In genomic region chr9:102423465-102423918, GRCm38 (mm10) we compare ENCODE assay signal across 8 mouse cellular contexts.
A peak's percentile ranks its signal among the peaks of the same experiment; 100 is the strongest.
DNase-seq lines count a peak whose midpoint lies in the region; ATAC-seq and TF ChIP-seq lines count a peak whose summit lies in the region.

No protein-coding gene starts in this region.

- intact Hi-C loops in left cerebral cortex, adult 2 months (cut with DNase I), result no loop called here

- no peak for TF ChIP-seq CTCF in left cerebral cortex, adult 2 months (IDR thresholded peaks at IDR 0.05)

- H3K4me3 ChIP-seq in left cerebral cortex, adult 2 months, result no peak overlapping the region
- no peak overlapping the region for H3K4me3 ChIP-seq in forebrain, embryonic 12.5 days (replicated peaks)
- H3K4me3 ChIP-seq in limb, embryonic 11.5 days (ENCODE audit: low read depth, low read length), result 0 out of 2 replicates have a peak overlapping the region, but pooled peaks have one; percentile 3
- no peak overlapping the region for H3K4me3 ChIP-seq in neural tube, embryonic 15.5 days (replicated peaks)

- H3K4me2 ChIP-seq in forebrain, embryonic 12.5 days, result peak overlapping the region; percentile 46
- peak overlapping the region; percentile 34; the same call in 1 of the 2 replicates for H3K4me2 ChIP-seq in limb, embryonic 11.5 days (ENCODE audit: low read depth, severe bottlenecking)
- peak overlapping the region; percentile 37 for H3K4me2 ChIP-seq in neural tube, embryonic 15.5 days

- H3K4me1 ChIP-seq in forebrain, embryonic 12.5 days, result peaks cover 31% of the 10 kb centered on the region
- peaks cover 18% of the 10 kb centered on the region for H3K4me1 ChIP-seq in limb, embryonic 11.5 days (ENCODE audit: control insufficient read depth, insufficient read depth, low read length)
- peaks cover 27% of the 10 kb centered on the region for H3K4me1 ChIP-seq in neural tube, embryonic 15.5 days

- ATAC-seq in forebrain, embryonic 12.5 days (ENCODE audit: low FRiP score), result peak; percentile 39; the same call in 1 of the 2 replicates
- ATAC-seq in limb, embryonic 11.5 days (ENCODE audit: insufficient number of reproducible peaks, low FRiP score, low TSS enrichment, low read depth), result no peak
- no peak for ATAC-seq in neural tube, embryonic 15.5 days (ENCODE audit: low FRiP score)

- H3K9ac ChIP-seq in forebrain, embryonic 12.5 days, result 0 out of 2 replicates have a peak overlapping the region, but pooled peaks have one; percentile 38
- peak overlapping the region; percentile 56 for H3K9ac ChIP-seq in limb, embryonic 11.5 days (ENCODE audit: low read length)
- no peak overlapping the region; the same call in 1 of the 2 replicates for H3K9ac ChIP-seq in neural tube, embryonic 15.5 days (replicated peaks)

- peak overlapping the region; percentile 19; the same call in 1 of the 2 replicates for H3K27ac ChIP-seq in left cerebral cortex, adult 2 months
- peak overlapping the region; percentile 86 for H3K27ac ChIP-seq in forebrain, embryonic 12.5 days
- H3K27ac ChIP-seq in limb, embryonic 11.5 days (replicated peaks; ENCODE audit: low read depth, low read length), result peak overlapping the region; percentile 86
- H3K27ac ChIP-seq in neural tube, embryonic 15.5 days (replicated peaks), result peak overlapping the region; percentile 75

- no peaks in the 10 kb centered on the region for H3K36me3 ChIP-seq in forebrain, embryonic 12.5 days (replicated peaks)
- H3K36me3 ChIP-seq in limb, embryonic 11.5 days (ENCODE audit: control insufficient read depth, insufficient read depth, low read length), result no peaks in the 10 kb centered on the region
- no peaks in the 10 kb centered on the region for H3K36me3 ChIP-seq in neural tube, embryonic 15.5 days

- H3K9me3 ChIP-seq in forebrain, embryonic 12.5 days, result no peaks in the 10 kb centered on the region
- no peaks in the 10 kb centered on the region for H3K9me3 ChIP-seq in limb, embryonic 11.5 days (ENCODE audit: control insufficient read depth, low read length)
- H3K9me3 ChIP-seq in neural tube, embryonic 15.5 days (replicated peaks), result no peaks in the 10 kb centered on the region

- peaks cover 19% of the 10 kb centered on the region; the same call in 1 of the 2 replicates for H3K27me3 ChIP-seq in forebrain, embryonic 12.5 days
- peaks cover 5% of the 10 kb centered on the region; the same call in 1 of the 2 replicates for H3K27me3 ChIP-seq in limb, embryonic 11.5 days (ENCODE audit: control insufficient read depth, insufficient read depth, low read length)
- no peaks in the 10 kb centered on the region for H3K27me3 ChIP-seq in neural tube, embryonic 15.5 days (replicated peaks)

- no peak for DNase-seq in left cerebral cortex, adult 2 months (ENCODE audit: extremely low spot score in 1 of 2, low spot score in 2 of 2)
- DNase-seq in left cerebral cortex, adult 8-10 months (ENCODE audit: low spot score in 2 of 2), result no peak
- DNase-seq in limb, embryonic 11.5 days (ENCODE audit: low spot score), result peak; percentile 54
- DNase-seq in spleen, adult 12 weeks (ENCODE audit: low spot score), result no peak
- no peak for DNase-seq in left cerebral cortex, adult 9 months (ENCODE audit: low spot score in 2 of 2)
- no peak for DNase-seq in kidney, adult 18-20 months

- 10% methylated on average over 9 of the region's 9 CpGs for WGBS in forebrain, embryonic 12.5 days
- WGBS in limb, embryonic 11.5 days, result 11% methylated on average over 9 of the region's 9 CpGs
- WGBS in neural tube, embryonic 15.5 days, result 8% methylated on average over 9 of the region's 9 CpGs

Comparison
In these comparisons a context has a peak if more than half of its experiments do, and no peak if none do; other contexts are left out.
1. H3K27ac ChIP-seq: peak in every context shown above with its lines; median percentile 86 in forebrain, embryonic 12.5 days; 86 in limb, embryonic 11.5 days; 75 in neural tube, embryonic 15.5 days; 19 in left cerebral cortex, adult 2 months.